Mouse (Mus musculus) stomach, embryonic 14.5 days (tissue): ENCODE data around the gene Cul9. TPM values are rescaled to one million over a fixed set of nuclear protein-coding genes. Genes with fewer than 3 reads are reported as not detected.

ENCODE experiments used
- ATAC-seq: fragments of 200-750 bp; cut with Nextera tagmentation; 2 replicates; pipeline ENCODE4 v1.8.0; 2017; ENCODE audit warnings: low read depth, moderate TSS enrichment; ENCODE audit not compliant: insufficient number of reproducible peaks, insufficient read depth, low FRiP score
- H3K27ac ChIP-seq: fragments of 300-500 bp; sonication (generic); 2 replicates; pipeline ENCODE4 v1.5.1; 2014; ENCODE audit warnings: mild to moderate bottlenecking, low read length, moderate library complexity, mixed read lengths
- H3K27me3 ChIP-seq: fragments of 300-500 bp; sonication (generic); 2 replicates; pipeline ENCODE4 v1.6.1; 2014; ENCODE audit warnings: low read length, control low read depth, mixed read lengths; ENCODE audit not compliant: control insufficient read depth, insufficient read depth
- H3K36me3 ChIP-seq: fragments of 300-500 bp; sonication (generic); 2 replicates; pipeline ENCODE4 v1.6.1; 2014; ENCODE audit warnings: mild to moderate bottlenecking, control low read depth, low read length, moderate library complexity, mixed read lengths; ENCODE audit not compliant: control insufficient read depth, insufficient read depth
- H3K4me1 ChIP-seq: fragments of 300-500 bp; sonication (generic); 2 replicates; pipeline ENCODE4 v1.6.1; 2014; ENCODE audit warnings: low read length, control low read depth, mixed read lengths; ENCODE audit not compliant: control insufficient read depth, insufficient read depth
- H3K4me2 ChIP-seq: fragments of 300-500 bp; sonication (generic); replicated peaks from 2 replicates; pipeline ENCODE4 v1.6.1; 2014; ENCODE audit warnings: low read depth, low read length, control low read depth
- H3K4me3 ChIP-seq: fragments of 300-500 bp; sonication (generic); 2 replicates; pipeline ENCODE4 v1.5.1; 2014; ENCODE audit warnings: low read depth, low read length, control low read depth
- H3K9ac ChIP-seq: fragments of 300-500 bp; sonication (generic); replicated peaks from 2 replicates; pipeline ENCODE4 v1.6.1; 2014; ENCODE audit warnings: low read depth, mild to moderate bottlenecking, control low read depth, low read length, moderate library complexity, mixed read lengths
- H3K9me3 ChIP-seq: fragments of 300-500 bp; sonication (generic); 2 replicates; pipeline ENCODE4 v1.6.1; 2016; ENCODE audit warnings: low read depth, low read length, control low read depth; ENCODE audit not compliant: control insufficient read depth
- WGBS: fragments of 180-500 bp; shearing (Covaris S2); extraction: QIAGEN DNeasy Blood & Tissue Kit; methylation state at CpG from one replicate; pipeline ENCODE4 v1.1.7; 2014; 5-methylcytosine and 5-hydroxymethylcytosine counted together
- polyA plus RNA-seq: library from polyadenylated mRNA; unstranded; fragments of >200 nt; fragmentation: Nextera tagmentation; extraction: Ambion mirVana; gene quantifications from 2 replicates; pipeline ENCODE4 v1.2.1, GENCODE M21; 2014

Gene Cul9
- 3.6 and 5.6 TPM in 2 replicates for polyA plus RNA-seq

GRCm38 (mm10) chr17:46545813-46546564, at the start of gene Cul9:
Cul9 (minus strand) TSS chr17:46546388.
- Histone ChIP-seq H3K4me1 (peaks cover 17% of the 10 kb centered on the region), H3K27me3 (no peaks in the 10 kb centered on the region), H3K36me3 (peaks cover 31% of the 10 kb centered on the region), H3K4me2 (peak within 1 kb of the TSS; percentile 75), H3K9me3 (no peaks in the 10 kb centered on the region), H3K27ac (no peak within 1 kb of the TSS), H3K9ac (peak within 1 kb of the TSS; percentile 48), H3K4me3 (peak within 1 kb of the TSS; percentile 46)
- 2% methylated on average over 47 of the region's 49 CpGs for WGBS
- ATAC-seq, result peak; percentile 57; the same call in 1 of the 2 replicates

GRCm38 (mm10) chr17:46595336-46595735, 49.1 kb upstream of the Cul9 start:
- H3K4me1 ChIP-seq, result 0 out of 2 replicates have a peak, but pooled peaks cover 8% of the 10 kb centered on the region

GRCm38 (mm10) chr17:46594606-46595005, 48.4 kb upstream of the Cul9 start:
- Histone ChIP-seq H3K9me3 (no peaks in the 10 kb centered on the region), H3K27me3 (no peaks in the 10 kb centered on the region), H3K9ac (no peak overlapping the region), H3K36me3 (peaks cover 14% of the 10 kb centered on the region), H3K4me1 (0 out of 2 replicates have a peak, but pooled peaks cover 8% of the 10 kb centered on the region), H3K4me2 (no peak overlapping the region), H3K27ac (peak overlapping the region; percentile 66; the same call in 1 of the 2 replicates), H3K4me3 (no peak overlapping the region)
- peak; percentile 43; the same call in 1 of the 2 replicates for ATAC-seq
- 27% methylated on average over 9 of the region's 9 CpGs for WGBS

More at GRCm38 (mm10) chr17:46595336-46595735, 49.1 kb upstream of the Cul9 start:
- no peak overlapping the region for H3K4me2 ChIP-seq
- H3K4me3 ChIP-seq, result no peak overlapping the region
- no peaks in the 10 kb centered on the region for H3K27me3 ChIP-seq
- ATAC-seq, result no peak
- peak overlapping the region; percentile 66; the same call in 1 of the 2 replicates for H3K27ac ChIP-seq
- WGBS, result 79% methylated on average over 6 of the region's 6 CpGs
- H3K36me3 ChIP-seq, result peaks cover 7% of the 10 kb centered on the region; the same call in 1 of the 2 replicates
- H3K9me3 ChIP-seq, result no peaks in the 10 kb centered on the region
- no peak overlapping the region for H3K9ac ChIP-seq

- Histone ChIP-seq H3K27me3 (no peaks in the 10 kb centered on the region), H3K4me2 (no peak overlapping the region), H3K4me1 (0 out of 2 replicates have a peak, but pooled peaks cover 8% of the 10 kb centered on the region), H3K36me3 (peaks cover 20% of the 10 kb centered on the region), H3K9ac (no peak overlapping the region), H3K9me3 (no peaks in the 10 kb centered on the region), H3K27ac (no peak overlapping the region), H3K4me3 (no peak overlapping the region)
- WGBS, result 80% methylated on average over 4 of the region's 4 CpGs
- no peak for ATAC-seq
These were observed 46.9 kb upstream of the Cul9 start for GRCm38 (mm10) chr17:46593124-46593523.

DNA sequence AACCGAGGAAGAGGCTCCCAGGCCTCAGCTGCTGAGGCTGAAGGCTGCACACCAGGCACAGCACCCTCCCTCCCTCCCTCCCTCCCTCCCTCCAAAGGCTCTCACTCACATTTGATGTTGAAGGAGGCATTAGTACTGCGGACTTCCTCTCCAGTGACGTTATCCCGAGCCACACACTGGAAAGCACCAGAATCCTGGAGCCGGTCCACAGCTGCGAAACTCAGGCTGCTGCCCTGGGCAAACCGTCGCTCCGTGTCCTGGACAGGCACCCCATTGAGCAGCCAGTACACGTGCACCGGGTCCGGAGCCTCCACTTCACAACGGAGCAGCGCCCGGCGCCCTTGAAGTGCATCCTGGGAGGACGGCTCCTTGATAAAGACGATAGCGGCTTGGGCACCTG, 45.2 kb upstream of the Cul9 start:
- Histone ChIP-seq H3K9ac (no peak overlapping the region), H3K4me1 (0 out of 2 replicates have a peak, but pooled peaks cover 8% of the 10 kb centered on the region), H3K9me3 (no peaks in the 10 kb centered on the region), H3K27ac (no peak overlapping the region; the same call in 1 of the 2 replicates), H3K27me3 (no peaks in the 10 kb centered on the region), H3K4me2 (no peak overlapping the region), H3K36me3 (peaks cover 34% of the 10 kb centered on the region), H3K4me3 (no peak overlapping the region)
- WGBS, result 81% methylated on average over 19 of the region's 19 CpGs
- no peak for ATAC-seq

DNA sequence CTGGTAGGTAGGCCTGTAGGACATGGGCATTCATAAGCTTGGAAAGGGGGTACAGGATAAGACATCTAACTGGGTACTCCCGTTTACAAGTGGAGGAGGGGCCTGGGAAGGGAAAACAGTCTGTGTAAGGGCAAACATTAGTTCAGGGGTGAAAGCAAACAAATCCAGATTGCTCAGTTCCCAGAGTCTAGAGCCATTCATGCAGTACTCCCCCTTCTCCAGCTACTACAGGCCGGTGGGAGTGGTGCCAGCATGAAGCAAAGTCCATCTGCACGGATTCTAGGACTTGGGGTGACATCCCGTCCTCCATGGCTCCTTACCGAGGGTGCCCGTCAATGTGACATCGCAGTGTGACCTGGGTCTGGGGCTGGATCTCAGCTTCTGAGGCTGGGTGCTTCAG, 44.3 kb upstream of the Cul9 start:
- 60% methylated on average over 7 of the region's 7 CpGs for WGBS
- Histone ChIP-seq H3K9ac (no peak overlapping the region), H3K4me1 (0 out of 2 replicates have a peak, but pooled peaks cover 8% of the 10 kb centered on the region), H3K27ac (peak overlapping the region; percentile 62; the same call in 1 of the 2 replicates), H3K27me3 (no peaks in the 10 kb centered on the region), H3K4me2 (no peak overlapping the region), H3K9me3 (no peaks in the 10 kb centered on the region), H3K4me3 (no peak overlapping the region), H3K36me3 (peaks cover 40% of the 10 kb centered on the region)
- ATAC-seq, result peak; percentile 68

DNA sequence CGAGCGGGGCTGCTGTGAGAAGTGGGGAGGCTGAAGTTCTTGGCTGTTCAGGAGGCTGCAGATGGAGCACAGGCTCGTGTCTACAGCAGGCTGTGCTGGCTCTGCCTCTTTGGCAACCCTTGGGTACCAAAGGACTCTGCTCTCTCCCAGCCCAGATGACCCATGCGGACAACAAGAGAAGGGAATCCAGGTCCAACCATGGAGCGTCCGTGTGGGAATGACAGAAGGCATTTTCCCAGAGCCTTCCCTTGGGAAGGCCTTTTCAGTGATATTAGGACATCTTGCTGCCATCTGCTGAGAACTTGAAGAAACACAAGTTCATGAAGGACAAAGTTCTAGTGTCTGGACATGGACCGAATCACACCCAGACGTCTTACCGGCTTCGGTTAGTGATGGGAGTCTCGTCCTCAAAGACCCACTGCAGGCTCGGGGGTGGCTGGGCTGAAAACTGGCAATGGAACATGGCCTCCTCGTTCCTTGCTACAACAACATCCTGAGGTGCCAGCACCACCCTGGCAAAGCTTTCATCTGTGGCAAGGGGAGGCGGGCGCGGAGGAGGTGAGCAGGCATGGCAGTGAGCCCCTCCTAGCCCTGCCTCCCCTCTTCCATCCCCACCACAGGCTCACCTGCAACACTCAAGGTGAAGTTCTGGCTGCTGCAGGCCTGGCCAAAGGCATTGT, 43.6 kb upstream of the Cul9 start:
- H3K36me3 ChIP-seq, result peaks cover 40% of the 10 kb centered on the region
- ATAC-seq, result no peak
- H3K9me3 ChIP-seq, result no peaks in the 10 kb centered on the region
- H3K27ac ChIP-seq, result peak overlapping the region; percentile 62; the same call in 1 of the 2 replicates
- no peaks in the 10 kb centered on the region for H3K27me3 ChIP-seq
- no peak overlapping the region for H3K4me3 ChIP-seq
- H3K4me1 ChIP-seq, result 0 out of 2 replicates have a peak, but pooled peaks cover 8% of the 10 kb centered on the region
- H3K4me2 ChIP-seq, result no peak overlapping the region
- no peak overlapping the region for H3K9ac ChIP-seq
- WGBS, result 88% methylated on average over 16 of the region's 16 CpGs

- 92% methylated on average over 6 of the region's 6 CpGs for WGBS
- no peaks in the 10 kb centered on the region for H3K9me3 ChIP-seq
- no peak overlapping the region for H3K9ac ChIP-seq
- no peak overlapping the region for H3K4me3 ChIP-seq
- H3K27ac ChIP-seq, result no peak overlapping the region
- H3K4me1 ChIP-seq, result 0 out of 2 replicates have a peak, but pooled peaks cover 8% of the 10 kb centered on the region
- H3K4me2 ChIP-seq, result no peak overlapping the region
- H3K27me3 ChIP-seq, result no peaks in the 10 kb centered on the region
- H3K36me3 ChIP-seq, result peaks cover 40% of the 10 kb centered on the region
- no peak for ATAC-seq
These were observed 42.7 kb upstream of the Cul9 start for GRCm38 (mm10) chr17:46588913-46589312.
